Mouse (Mus musculus): ENCODE data around the gene Ubxn6. TPM values are rescaled to one million over a fixed set of nuclear protein-coding genes. Genes with fewer than 3 reads are reported as not detected.

Gene Ubxn6
- polyA plus RNA-seq, 1 experiment, result 38.7 TPM

DNA sequence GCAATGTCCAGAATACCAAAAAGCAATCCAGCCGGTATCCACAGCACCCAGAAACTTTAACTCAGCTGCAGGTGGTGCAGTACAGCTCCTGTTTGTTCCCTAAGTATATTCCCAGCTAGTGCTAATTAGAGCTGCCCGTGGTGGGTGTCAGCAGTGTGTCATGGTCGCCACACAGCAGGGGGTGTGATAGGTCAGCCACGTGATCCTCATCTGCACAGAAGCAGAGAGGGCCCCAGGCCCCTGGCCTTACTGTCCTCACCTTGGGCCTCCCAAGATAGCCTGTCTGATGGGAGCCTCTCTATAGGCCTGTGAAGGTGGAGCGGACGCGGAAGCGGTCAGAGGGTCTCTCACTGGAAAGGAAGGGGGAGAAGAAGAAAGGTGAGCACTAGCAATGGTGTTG lies 23.4 kb upstream of the Ubxn6 start:
- Histone ChIP-seq H3K27me3 (ENCODE audit: control insufficient read depth, insufficient read depth, low read length, poor library complexity, severe bottlenecking) (no peaks in the 10 kb centered on the region), H3K36me3 (ENCODE audit: control insufficient read depth, insufficient read depth, low read length, poor library complexity, severe bottlenecking) (peaks cover 41% of the 10 kb centered on the region)
- TF ChIP-seq POLR2A (IDR thresholded peaks at IDR 0.05; ENCODE audit: insufficient read depth, low read length), result no peak
- no peak for TF ChIP-seq EP300 (IDR thresholded peaks at IDR 0.05; ENCODE audit: insufficient read depth, low read depth, low read length)
- TF ChIP-seq CTCF (IDR thresholded peaks at IDR 0.05; ENCODE audit: low read depth, low read length), result no peak

DNA sequence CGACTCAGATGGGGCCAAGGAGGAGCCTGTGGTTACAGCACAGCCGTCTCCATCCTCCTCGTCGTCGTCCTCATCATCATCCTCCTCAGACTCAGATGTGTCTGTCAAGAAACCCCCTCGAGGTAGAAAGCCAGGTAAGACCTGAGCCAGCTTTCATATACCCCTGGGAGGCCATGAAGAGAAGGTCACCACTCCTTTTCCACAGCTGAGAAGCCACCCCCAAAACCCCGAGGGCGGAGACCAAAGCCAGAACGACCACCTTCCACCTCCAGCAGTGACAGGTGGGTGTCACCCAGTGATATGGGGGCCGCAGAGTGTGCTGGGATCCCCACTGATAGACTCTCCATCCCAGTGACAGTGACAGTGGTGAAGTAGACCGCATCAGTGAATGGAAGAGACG lies 22.1 kb upstream of the Ubxn6 start:
- H3K36me3 ChIP-seq (ENCODE audit: control insufficient read depth, insufficient read depth, low read length, poor library complexity, severe bottlenecking), result peaks cover 42% of the 10 kb centered on the region
- H3K27me3 ChIP-seq (ENCODE audit: control insufficient read depth, insufficient read depth, low read length, poor library complexity, severe bottlenecking), result no peaks in the 10 kb centered on the region

More for the DNA sequence above, 23.4 kb upstream of the Ubxn6 start:
- Histone ChIP-seq H3K9ac (ENCODE audit: low read depth, poor library complexity, severe bottlenecking) (no peak overlapping the region), H3K9me3 (replicated peaks; ENCODE audit: control insufficient read depth, insufficient read depth, low read length, poor library complexity, severe bottlenecking) (no peaks in the 10 kb centered on the region), H3K4me3 (ENCODE audit: low read depth, low read length) (no peak overlapping the region), H3K4me1 (ENCODE audit: control insufficient read depth, insufficient read depth, low read length) (no peaks in the 10 kb centered on the region), H3K27ac (ENCODE audit: insufficient read depth, low read length) (no peak overlapping the region)

DNA sequence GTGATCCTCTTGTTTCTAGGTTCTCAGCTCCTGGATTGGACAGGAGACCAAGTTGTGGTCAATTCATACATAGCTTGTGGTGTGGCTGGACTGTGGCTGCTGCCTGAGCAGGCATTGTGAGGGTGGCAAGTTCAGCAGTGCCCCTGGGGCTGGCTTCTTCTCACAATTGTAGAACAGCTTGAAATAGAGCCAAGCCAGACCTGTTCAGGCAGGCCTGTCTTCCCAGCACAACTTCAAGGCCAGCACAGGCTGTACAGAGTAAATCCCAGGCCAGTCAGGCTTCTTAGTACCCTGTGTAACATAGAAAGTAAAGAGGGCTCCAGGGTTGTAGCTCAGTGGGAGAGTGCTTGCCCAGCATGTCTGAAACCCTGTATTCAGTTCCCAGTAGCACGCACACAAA lies 18.0 kb upstream of the Ubxn6 start:
- Histone ChIP-seq H3K27me3 (ENCODE audit: control insufficient read depth, insufficient read depth, low read length, poor library complexity, severe bottlenecking) (no peaks in the 10 kb centered on the region), H3K27ac (ENCODE audit: insufficient read depth, low read length) (no peak overlapping the region), H3K36me3 (ENCODE audit: control insufficient read depth, insufficient read depth, low read length, poor library complexity, severe bottlenecking) (peaks cover 20% of the 10 kb centered on the region), H3K4me3 (ENCODE audit: low read depth, low read length) (no peak overlapping the region), H3K9me3 (replicated peaks; ENCODE audit: control insufficient read depth, insufficient read depth, low read length, poor library complexity, severe bottlenecking) (no peaks in the 10 kb centered on the region), H3K9ac (ENCODE audit: low read depth, poor library complexity, severe bottlenecking) (no peak overlapping the region), H3K4me1 (ENCODE audit: control insufficient read depth, insufficient read depth, low read length) (no peaks in the 10 kb centered on the region)
- TF ChIP-seq CTCF (IDR thresholded peaks at IDR 0.05; ENCODE audit: low read depth, low read length) (no peak), POLR2A (IDR thresholded peaks at IDR 0.05; ENCODE audit: insufficient read depth, low read length) (no peak), EP300 (IDR thresholded peaks at IDR 0.05; ENCODE audit: insufficient read depth, low read depth, low read length) (no peak)

More for the DNA sequence above, 22.1 kb upstream of the Ubxn6 start:
- no peak overlapping the region for H3K4me3 ChIP-seq (ENCODE audit: low read depth, low read length)
- H3K9me3 ChIP-seq (replicated peaks; ENCODE audit: control insufficient read depth, insufficient read depth, low read length, poor library complexity, severe bottlenecking), result no peaks in the 10 kb centered on the region
- TF ChIP-seq POLR2A (IDR thresholded peaks at IDR 0.05; ENCODE audit: insufficient read depth, low read length), result no peak
- TF ChIP-seq EP300 (IDR thresholded peaks at IDR 0.05; ENCODE audit: insufficient read depth, low read depth, low read length), result no peak
- TF ChIP-seq CTCF (IDR thresholded peaks at IDR 0.05; ENCODE audit: low read depth, low read length), result no peak
- no peak overlapping the region for H3K9ac ChIP-seq (ENCODE audit: low read depth, poor library complexity, severe bottlenecking)
- no peaks in the 10 kb centered on the region for H3K4me1 ChIP-seq (ENCODE audit: control insufficient read depth, insufficient read depth, low read length)
- no peak overlapping the region for H3K27ac ChIP-seq (ENCODE audit: insufficient read depth, low read length)

DNA sequence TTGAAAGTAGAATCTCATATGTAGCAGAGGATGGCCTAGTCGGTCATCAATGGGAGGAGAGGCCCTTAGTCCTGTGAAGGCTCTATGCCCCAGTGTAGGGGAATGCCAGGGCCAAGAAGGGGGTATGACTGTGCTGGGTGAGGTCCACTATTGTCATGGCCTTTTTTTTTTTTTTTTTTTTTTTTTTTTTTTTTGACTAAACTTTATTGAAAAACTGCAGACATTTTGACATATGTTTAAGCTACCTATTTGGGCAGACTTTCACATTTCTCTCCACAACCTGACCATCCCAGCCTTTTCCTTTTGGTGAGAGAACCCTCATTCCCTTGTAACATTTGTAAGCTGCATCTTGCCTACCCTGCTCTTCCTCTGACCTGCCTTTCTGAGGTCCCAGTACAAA lies 17.5 kb upstream of the Ubxn6 start:
- H3K36me3 ChIP-seq (ENCODE audit: control insufficient read depth, insufficient read depth, low read length, poor library complexity, severe bottlenecking), result peaks cover 20% of the 10 kb centered on the region
- TF ChIP-seq POLR2A (IDR thresholded peaks at IDR 0.05; ENCODE audit: insufficient read depth, low read length), result no peak
- no peak for TF ChIP-seq EP300 (IDR thresholded peaks at IDR 0.05; ENCODE audit: insufficient read depth, low read depth, low read length)
- TF ChIP-seq CTCF (IDR thresholded peaks at IDR 0.05; ENCODE audit: low read depth, low read length), result no peak
- H3K4me1 ChIP-seq (ENCODE audit: control insufficient read depth, insufficient read depth, low read length), result no peaks in the 10 kb centered on the region
- H3K9ac ChIP-seq (ENCODE audit: low read depth, poor library complexity, severe bottlenecking), result no peak overlapping the region
- no peak overlapping the region for H3K4me3 ChIP-seq (ENCODE audit: low read depth, low read length)
- H3K27ac ChIP-seq (ENCODE audit: insufficient read depth, low read length), result no peak overlapping the region
- no peaks in the 10 kb centered on the region for H3K27me3 ChIP-seq (ENCODE audit: control insufficient read depth, insufficient read depth, low read length, poor library complexity, severe bottlenecking)
- no peaks in the 10 kb centered on the region for H3K9me3 ChIP-seq (replicated peaks; ENCODE audit: control insufficient read depth, insufficient read depth, low read length, poor library complexity, severe bottlenecking)

DNA sequence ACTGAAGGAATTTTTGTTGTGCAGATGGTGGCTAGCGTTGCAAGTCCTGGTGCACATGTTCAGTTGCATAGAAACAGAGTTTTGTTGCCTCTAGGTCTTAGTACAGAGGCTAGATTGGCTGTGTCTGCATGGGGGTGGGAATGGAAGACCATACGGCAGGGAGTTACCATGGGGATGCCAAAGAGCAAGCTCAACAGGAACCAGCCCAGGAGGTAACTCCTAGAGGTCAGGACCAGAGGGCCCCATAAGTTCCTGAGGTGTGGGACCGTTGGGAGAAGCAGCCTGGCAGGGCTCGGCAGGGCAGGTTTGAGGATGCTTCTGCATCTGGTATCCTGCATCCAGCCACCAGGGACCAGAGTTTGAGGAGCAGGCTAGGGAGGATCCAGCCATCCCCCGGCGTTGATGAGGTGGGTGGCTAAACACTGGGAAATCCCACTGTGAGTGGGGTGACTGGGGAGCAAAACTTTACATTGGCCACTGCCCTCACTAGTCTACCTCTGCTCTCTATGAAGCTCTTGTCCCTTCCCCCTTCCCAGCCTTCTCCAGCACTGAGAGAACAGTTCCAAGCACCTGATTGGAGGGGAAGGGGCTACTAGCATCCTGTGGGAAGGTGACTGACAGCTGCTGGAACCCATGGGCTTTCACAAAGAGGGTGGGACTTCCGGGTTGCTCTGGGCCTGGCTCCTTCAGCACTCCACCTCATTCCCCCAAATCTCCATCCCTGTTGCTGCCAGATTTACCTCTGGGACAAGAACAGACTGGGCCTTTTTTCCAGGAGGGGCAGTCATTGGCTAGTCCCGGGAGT lies 6.2 kb upstream of the Ubxn6 start:
- peaks cover 21% of the 10 kb centered on the region for H3K36me3 ChIP-seq (ENCODE audit: control insufficient read depth, insufficient read depth, low read length, poor library complexity, severe bottlenecking)
- peak overlapping the region; percentile 87 for H3K4me3 ChIP-seq (ENCODE audit: low read depth, low read length)
- no peaks in the 10 kb centered on the region for H3K27me3 ChIP-seq (ENCODE audit: control insufficient read depth, insufficient read depth, low read length, poor library complexity, severe bottlenecking)
- peak overlapping the region; percentile 83 for H3K9ac ChIP-seq (ENCODE audit: low read depth, poor library complexity, severe bottlenecking)
- TF ChIP-seq POLR2A (IDR thresholded peaks at IDR 0.05; ENCODE audit: insufficient read depth, low read length), result peak; percentile 46
- no peak for TF ChIP-seq CTCF (IDR thresholded peaks at IDR 0.05; ENCODE audit: low read depth, low read length)
- no peaks in the 10 kb centered on the region for H3K9me3 ChIP-seq (replicated peaks; ENCODE audit: control insufficient read depth, insufficient read depth, low read length, poor library complexity, severe bottlenecking)
- H3K4me1 ChIP-seq (ENCODE audit: control insufficient read depth, insufficient read depth, low read length), result no peaks in the 10 kb centered on the region
- peak overlapping the region; percentile 5; the same call in 1 of the 2 replicates for H3K27ac ChIP-seq (ENCODE audit: insufficient read depth, low read length)

DNA sequence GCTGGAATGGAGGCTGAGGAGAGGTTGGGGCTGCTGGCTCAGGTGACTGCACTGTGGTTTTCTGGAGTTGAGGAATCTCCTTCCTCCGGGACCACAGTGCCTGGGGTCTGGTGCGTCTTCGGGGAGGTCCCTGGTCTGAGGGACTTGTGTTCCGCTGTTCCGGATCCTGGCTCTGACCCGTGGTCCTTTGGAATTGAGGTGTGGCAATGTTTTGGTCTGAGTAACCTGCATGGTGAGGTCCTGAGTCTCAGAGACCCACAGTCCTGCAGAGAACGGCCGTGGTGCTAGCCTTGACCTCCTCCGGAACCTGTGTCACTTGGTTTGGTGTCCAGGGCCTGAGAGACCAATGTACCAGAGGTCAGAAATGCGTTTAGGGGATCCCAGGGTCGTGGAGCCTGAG lies 5.1 kb upstream of the Ubxn6 start:
- Histone ChIP-seq H3K4me3 (ENCODE audit: low read depth, low read length) (peak overlapping the region; percentile 87), H3K36me3 (ENCODE audit: control insufficient read depth, insufficient read depth, low read length, poor library complexity, severe bottlenecking) (peaks cover 19% of the 10 kb centered on the region), H3K9ac (ENCODE audit: low read depth, poor library complexity, severe bottlenecking) (peak overlapping the region; percentile 83), H3K4me1 (ENCODE audit: control insufficient read depth, insufficient read depth, low read length) (no peaks in the 10 kb centered on the region), H3K27ac (ENCODE audit: insufficient read depth, low read length) (no peak overlapping the region), H3K27me3 (ENCODE audit: control insufficient read depth, insufficient read depth, low read length, poor library complexity, severe bottlenecking) (no peaks in the 10 kb centered on the region), H3K9me3 (replicated peaks; ENCODE audit: control insufficient read depth, insufficient read depth, low read length, poor library complexity, severe bottlenecking) (no peaks in the 10 kb centered on the region)
- TF ChIP-seq CTCF (IDR thresholded peaks at IDR 0.05; ENCODE audit: low read depth, low read length) (no peak), EP300 (IDR thresholded peaks at IDR 0.05; ENCODE audit: insufficient read depth, low read depth, low read length) (no peak), POLR2A (IDR thresholded peaks at IDR 0.05; ENCODE audit: insufficient read depth, low read length) (no peak)

Data from ES-Bruce4 (cell line).